Mouse (Mus musculus) heart, postnatal 0 days (tissue): ENCODE results near the gene Unc13b. TPM values are rescaled to one million over a fixed set of nuclear protein-coding genes. Genes with fewer than 3 reads are reported as not detected.
"Not testable (repeated sequence)": the region's sequence is repeated elsewhere in the genome, so short reads cannot be mapped to it uniquely, and the experiment has no call there.

Source experiments
- ATAC-seq: fragments of 200-750 bp; cut with Nextera tagmentation; 2 replicates; pipeline ENCODE4 v1.8.0; 2017; ENCODE audit warnings: low read depth, moderate number of reproducible peaks, moderate library complexity; ENCODE audit not compliant: insufficient read depth
- DNase-seq: peaks from one replicate; pipeline ENCODE4 v3.0.0-alpha.2; 2016; ENCODE audit warnings: low spot score
- H3K27ac ChIP-seq: fragments of 300-500 bp; sonication (generic); 2 replicates; pipeline ENCODE4 v1.5.1; 2014; ENCODE audit warnings: low read depth, mild to moderate bottlenecking
- H3K27me3 ChIP-seq: fragments of 300-500 bp; sonication (generic); 2 replicates; pipeline ENCODE4 v1.6.1; 2014; ENCODE audit warnings: low read length, mixed read lengths; ENCODE audit not compliant: control insufficient read depth, insufficient read depth
- H3K36me3 ChIP-seq: fragments of 300-500 bp; sonication (generic); replicated peaks from 2 replicates; pipeline ENCODE4 v1.6.1; 2014; ENCODE audit warnings: low read length, mixed read lengths; ENCODE audit not compliant: control insufficient read depth, insufficient read depth
- H3K4me1 ChIP-seq: fragments of 300-500 bp; sonication (generic); 2 replicates; pipeline ENCODE4 v1.6.1; 2014; ENCODE audit warnings: antibody characterized with exemption; ENCODE audit not compliant: control insufficient read depth, insufficient read depth
- H3K4me2 ChIP-seq: fragments of 300-500 bp; sonication (generic); 2 replicates; pipeline ENCODE4 v1.6.1; 2014; ENCODE audit warnings: low read depth, mild to moderate bottlenecking, low read length, moderate library complexity
- H3K4me3 ChIP-seq: fragments of 300-500 bp; sonication (generic); 2 replicates; pipeline ENCODE4 v1.5.1; 2014; ENCODE audit warnings: low read depth, low read length
- H3K9ac ChIP-seq: fragments of 300-500 bp; sonication (generic); replicated peaks from 2 replicates; pipeline ENCODE4 v1.6.1; 2014; ENCODE audit warnings: low read depth, low read length, mixed read lengths
- H3K9me3 ChIP-seq: fragments of 300-500 bp; sonication (generic); replicated peaks from 2 replicates; pipeline ENCODE4 v1.6.1; 2016; ENCODE audit warnings: low read length; ENCODE audit not compliant: control insufficient read depth
- CTCF ChIP-seq: IDR thresholded peaks from 2 replicates; pipeline ENCODE4 v1.5.1; 2016; ENCODE audit warnings: antibody characterized with exemption, control low read depth, low read depth
- EP300 ChIP-seq: IDR thresholded peaks from 2 replicates; pipeline ENCODE4 v1.6.1; 2016; ENCODE audit warnings: antibody characterized with exemption, low read depth
- WGBS: fragments of 180-500 bp; shearing (Covaris S2); extraction: QIAGEN DNeasy Blood & Tissue Kit; methylation state at CpG from one replicate; pipeline ENCODE4 v1.1.7; 2014; 5-methylcytosine and 5-hydroxymethylcytosine counted together
- polyA plus RNA-seq: library from polyadenylated mRNA; unstranded; fragments of >200 nt; fragmentation: Nextera tagmentation; extraction: Ambion mirVana; gene quantifications from 2 replicates; pipeline ENCODE4 v1.2.1, GENCODE M21; 2015
- total RNA-seq: library from RNA; depleted of rRNA; stranded (reverse); fragments of >200 nt; gene quantifications from 2 replicates; pipeline ENCODE4 v1.2.3, GENCODE M21; 2014; ENCODE audit warnings: low replicate concordance

Gene Unc13b
- total and polyA plus RNA-seq, 2 experiments from 2014 or later: 5.4 to 51.8 TPM

DNA sequence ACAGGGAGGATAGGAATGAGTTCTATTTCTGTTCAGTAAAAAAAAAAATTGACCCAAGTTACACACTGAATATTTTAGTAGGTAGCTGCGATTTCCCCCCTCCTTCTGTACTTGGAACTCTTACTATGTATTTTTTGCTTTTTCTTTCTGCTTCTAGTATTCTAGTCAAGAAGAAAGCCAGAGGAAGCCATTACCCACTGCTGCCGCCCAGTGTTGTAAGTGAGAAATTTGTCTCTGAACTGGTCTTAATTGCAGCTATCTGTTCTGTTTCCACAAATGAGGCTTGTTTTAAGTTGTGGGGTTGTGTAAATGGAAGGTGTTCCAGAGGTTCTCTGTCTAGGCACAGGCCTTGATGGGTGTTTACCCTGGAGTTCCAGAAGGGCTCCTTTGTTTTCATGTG lies 56.2 kb downstream of the Unc13b start:
- WGBS: 13% methylated on average over 2 of the region's 2 CpGs
- no peak for ATAC-seq
- H3K36me3 ChIP-seq: no peaks in the 10 kb centered on the region
- H3K4me2 ChIP-seq: no peak overlapping the region
- TF ChIP-seq EP300 (no peak), CTCF (peak; percentile 68)
- no peak overlapping the region for H3K9ac ChIP-seq
- H3K9me3 ChIP-seq: no peaks in the 10 kb centered on the region
- DNase-seq: peak; percentile 68
- H3K4me1 ChIP-seq: no peaks in the 10 kb centered on the region
- no peak overlapping the region for H3K4me3 ChIP-seq
- H3K27ac ChIP-seq: no peak overlapping the region
- H3K27me3 ChIP-seq: no peaks in the 10 kb centered on the region

GRCm38 (mm10) chr4:43116249-43116648 lies 57.5 kb downstream of the Unc13b start:
- no peak for TF ChIP-seq CTCF
- TF ChIP-seq EP300: no peak
- 51% methylated on average over 2 of the region's 2 CpGs for WGBS
- no peaks in the 10 kb centered on the region for H3K4me1 ChIP-seq

DNA sequence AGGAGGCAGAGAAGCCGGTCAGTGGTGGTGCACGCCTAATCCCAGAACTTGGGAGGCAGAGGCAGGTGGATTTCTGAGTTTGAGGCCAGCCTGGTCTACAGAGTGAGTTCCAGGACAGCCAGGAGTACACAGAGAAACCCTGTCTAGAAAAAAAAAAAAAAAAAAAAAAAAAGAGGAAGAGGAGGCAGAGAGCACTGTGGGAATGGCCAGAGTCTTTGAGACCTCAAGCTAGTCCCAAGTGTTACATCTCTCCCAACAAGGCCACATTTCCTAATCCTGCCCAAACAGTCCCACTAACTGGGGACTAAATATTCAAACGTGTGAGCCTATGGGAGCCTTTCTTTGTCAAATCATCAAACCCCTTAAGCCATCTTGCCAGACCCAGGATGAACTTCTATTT lies 71.0 kb downstream of the Unc13b start:
- no peak overlapping the region for H3K4me3 ChIP-seq
- no peak for TF ChIP-seq EP300
- TF ChIP-seq CTCF: no peak
- H3K36me3 ChIP-seq: no peaks in the 10 kb centered on the region
- ATAC-seq (no peak), DNase-seq (no peak)
- H3K4me1 ChIP-seq: no peaks in the 10 kb centered on the region
- H3K9ac ChIP-seq: no peak overlapping the region
- H3K27me3 ChIP-seq: no peaks in the 10 kb centered on the region
- H3K9me3 ChIP-seq: no peaks in the 10 kb centered on the region
- H3K4me2 ChIP-seq: no peak overlapping the region
- no peak overlapping the region for H3K27ac ChIP-seq
- whole genome bisulfite sequencing: 79% methylated on average over 3 of the region's 3 CpGs

More at GRCm38 (mm10) chr4:43116249-43116648, 57.5 kb downstream of the Unc13b start:
- H3K4me3 ChIP-seq: no peak overlapping the region
- ATAC-seq (no peak), DNase-seq (no peak)
- H3K4me2 ChIP-seq: no peak overlapping the region
- no peaks in the 10 kb centered on the region for H3K9me3 ChIP-seq
- no peaks in the 10 kb centered on the region for H3K36me3 ChIP-seq
- no peaks in the 10 kb centered on the region for H3K27me3 ChIP-seq
- no peak overlapping the region for H3K27ac ChIP-seq
- H3K9ac ChIP-seq: no peak overlapping the region

- no peaks in the 10 kb centered on the region; the same call in 1 of the 2 replicates for H3K36me3 ChIP-seq
- ATAC-seq: no peak
- 45% methylated on average over 1 of the region's 1 CpGs for WGBS
Observed at GRCm38 (mm10) chr4:43142610-43143009, 83.9 kb downstream of the Unc13b start.

DNA sequence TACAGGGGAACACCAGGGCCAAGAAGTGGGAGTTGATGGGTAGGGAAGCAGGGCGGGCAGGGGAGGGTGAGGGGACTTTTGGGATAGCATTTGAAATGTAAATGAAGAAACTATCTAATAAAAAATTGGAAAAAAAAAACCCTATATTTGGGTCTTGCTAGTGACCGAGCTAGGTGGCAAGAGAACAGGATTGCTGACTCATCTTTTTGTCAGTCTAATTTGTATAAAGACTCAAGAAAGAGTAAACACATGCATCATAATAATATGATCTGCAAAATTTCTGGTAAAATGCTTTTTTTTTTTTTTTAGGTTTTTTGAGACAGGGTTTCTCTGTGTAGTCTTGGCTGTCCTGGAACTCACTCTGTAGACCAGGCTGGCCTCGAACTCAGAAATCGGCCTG lies 93.7 kb downstream of the Unc13b start:
- H3K27me3 ChIP-seq, H3K4me1 ChIP-seq, DNase-seq, H3K4me3 ChIP-seq, H3K36me3 ChIP-seq, H3K4me2 ChIP-seq, H3K9me3 ChIP-seq, H3K9ac ChIP-seq, ATAC-seq, H3K27ac ChIP-seq: not testable (repeated sequence)
- WGBS: 91% methylated on average over 4 of the region's 4 CpGs

More at GRCm38 (mm10) chr4:43142610-43143009, 83.9 kb downstream of the Unc13b start:
- no peak for TF ChIP-seq CTCF
- no peak for TF ChIP-seq EP300
- DNase-seq: no peak
- H3K9me3 ChIP-seq: no peaks in the 10 kb centered on the region; the same call in 1 of the 2 replicates
- no peaks in the 10 kb centered on the region for H3K4me1 ChIP-seq
- no peaks in the 10 kb centered on the region for H3K27me3 ChIP-seq
- no peak overlapping the region for H3K9ac ChIP-seq
- no peak overlapping the region for H3K4me3 ChIP-seq
- H3K27ac ChIP-seq: no peak overlapping the region
- H3K4me2 ChIP-seq: no peak overlapping the region

- Histone ChIP-seq H3K36me3 (no peaks in the 10 kb centered on the region), H3K27me3 (0 out of 2 replicates have a peak, but pooled peaks cover 3% of the 10 kb centered on the region), H3K4me3 (no peak overlapping the region), H3K27ac (no peak overlapping the region), H3K4me2 (no peak overlapping the region), H3K9me3 (no peaks in the 10 kb centered on the region), H3K9ac (no peak overlapping the region), H3K4me1 (0 out of 2 replicates have a peak, but pooled peaks cover 4% of the 10 kb centered on the region)
- ATAC-seq (no peak), DNase-seq (no peak)
- TF ChIP-seq EP300: no peak
- no peak for TF ChIP-seq CTCF
- 56% methylated on average over 3 of the region's 3 CpGs for WGBS
Observed at GRCm38 (mm10) chr4:43160045-43160444, 101.3 kb downstream of the Unc13b start.
